Mouse (Mus musculus) ZHBTc4 (cell line): Measurements from ENCODE around the gene G0s2.
"Not testable (repeated sequence)": the region's sequence is repeated elsewhere in the genome, so short reads cannot be mapped to it uniquely, and the experiment has no call there.

Experiments
- DNase-seq: peaks from one replicate; pipeline ENCODE4 v3.0.0-alpha.2; 2011; ENCODE audit warnings: low read depth, low spot score

G0s2 gene

GRCm38 (mm10) chr1:193253895-193254294 is 19.1 kb downstream of the G0s2 start:
- DNase-seq: not testable (repeated sequence)

- no peak for DNase-seq
Observed at GRCm38 (mm10) chr1:193252616-193253015, 20.4 kb downstream of the G0s2 start.

GRCm38 (mm10) chr1:193251386-193251785 is 21.6 kb downstream of the G0s2 start:
- no peak for DNase-seq

- DNase-seq: no peak
Observed at GRCm38 (mm10) chr1:193250026-193250425, 23.0 kb downstream of the G0s2 start.

GRCm38 (mm10) chr1:193244235-193244634 is 28.8 kb downstream of the G0s2 start:
- DNase-seq: no peak

GRCm38 (mm10) chr1:193243571-193244193 is 29.3 kb downstream of the G0s2 start:
- no peak for DNase-seq

GRCm38 (mm10) chr1:193242863-193243262 is 30.2 kb downstream of the G0s2 start:
- DNase-seq: no peak

- DNase-seq: no peak
Observed at GRCm38 (mm10) chr1:193242238-193242637, 30.8 kb downstream of the G0s2 start.

GRCm38 (mm10) chr1:193241436-193241835 is 31.6 kb downstream of the G0s2 start:
- DNase-seq: no peak

- DNase-seq: no peak
Observed at GRCm38 (mm10) chr1:193238426-193238825, 34.6 kb downstream of the G0s2 start.

GRCm38 (mm10) chr1:193234930-193235329 is 38.1 kb downstream of the G0s2 start:
- DNase-seq: no peak

- no peak for DNase-seq
Observed at GRCm38 (mm10) chr1:193234130-193234645, 38.8 kb downstream of the G0s2 start.

- no peak for DNase-seq
Observed at GRCm38 (mm10) chr1:193232732-193233131, 40.3 kb downstream of the G0s2 start.

GRCm38 (mm10) chr1:193230935-193231334 is 42.1 kb downstream of the G0s2 start:
- no peak for DNase-seq

GRCm38 (mm10) chr1:193230531-193230930 is 42.5 kb downstream of the G0s2 start:
- no peak for DNase-seq

- DNase-seq: no peak
Observed at GRCm38 (mm10) chr1:193229570-193229969, 43.4 kb downstream of the G0s2 start.

- no peak for DNase-seq
Observed at GRCm38 (mm10) chr1:193227537-193227936, 45.5 kb downstream of the G0s2 start.

GRCm38 (mm10) chr1:193226724-193227522 is 46.1 kb downstream of the G0s2 start:
- DNase-seq: no peak

- DNase-seq: no peak
Observed at GRCm38 (mm10) chr1:193226114-193226513, 46.9 kb downstream of the G0s2 start.

- no peak for DNase-seq
Observed at GRCm38 (mm10) chr1:193225531-193225930, 47.5 kb downstream of the G0s2 start.
